Mouse (Mus musculus): Measurements from ENCODE around the gene Scnm1. TPM values are rescaled to one million over a fixed set of nuclear protein-coding genes. Genes with fewer than 3 reads are reported as not detected.
A peak's percentile ranks its signal among the peaks of the same experiment; 100 is the strongest.
"Not testable (repeated sequence)": the region's sequence is repeated elsewhere in the genome, so short reads cannot be mapped to it uniquely, and the experiment has no call there.

Scnm1 gene
- polyA plus RNA-seq, 1 experiment from 2014 or later: 73.0 TPM

GRCm38 (mm10) chr3:95142617-95143011, 8.8 kb upstream of the Scnm1 start:
- Histone ChIP-seq H3K36me3 (peaks cover 27% of the 10 kb centered on the region), H3K9ac (no peak overlapping the region), H3K27ac (replicated peaks) (no peak overlapping the region), H3K4me2 (replicated peaks) (no peak overlapping the region), H3K27me3 (no peaks in the 10 kb centered on the region), H3K4me3 (replicated peaks) (no peak overlapping the region), H3K9me3 (replicated peaks) (no peaks in the 10 kb centered on the region), H3K4me1 (no peaks in the 10 kb centered on the region)
- ATAC-seq (ENCODE audit: insufficient number of reproducible peaks, low FRiP score, low TSS enrichment, low read depth): 0 out of 2 replicates have a peak, but pooled peaks have one; percentile 52
- WGBS: 7% methylated on average over 5 of the region's 5 CpGs

GRCm38 (mm10) chr3:95141952-95142616, 8.3 kb upstream of the Scnm1 start, which contains the start of gene Tnfaip8l2:
TSS of gene Tnfaip8l2 (minus strand) at chr3:95142360.
- WGBS: 84% methylated on average over 10 of the region's 10 CpGs
- H3K4me1 ChIP-seq: no peaks in the 10 kb centered on the region
- no peak within 1 kb of the TSS for H3K4me2 ChIP-seq (replicated peaks)
- peaks cover 27% of the 10 kb centered on the region for H3K36me3 ChIP-seq
- H3K27me3 ChIP-seq: no peaks in the 10 kb centered on the region
- H3K4me3 ChIP-seq (replicated peaks): no peak within 1 kb of the TSS
- no peak for ATAC-seq (ENCODE audit: insufficient number of reproducible peaks, low FRiP score, low TSS enrichment, low read depth)
- no peaks in the 10 kb centered on the region for H3K9me3 ChIP-seq (replicated peaks)
- no peak within 1 kb of the TSS for H3K27ac ChIP-seq (replicated peaks)
- H3K9ac ChIP-seq: no peak within 1 kb of the TSS

GRCm38 (mm10) chr3:95141474-95141873, 7.7 kb upstream of the Scnm1 start:
- no peak for ATAC-seq (ENCODE audit: insufficient number of reproducible peaks, low FRiP score, low TSS enrichment, low read depth)

GRCm38 (mm10) chr3:95140795-95141194, 7.0 kb upstream of the Scnm1 start:
- Histone ChIP-seq H3K36me3 (peaks cover 27% of the 10 kb centered on the region), H3K4me3 (replicated peaks) (no peak overlapping the region), H3K4me2 (replicated peaks) (no peak overlapping the region), H3K4me1 (peaks cover 5% of the 10 kb centered on the region; the same call in 1 of the 2 replicates), H3K9ac (no peak overlapping the region), H3K9me3 (replicated peaks) (no peaks in the 10 kb centered on the region), H3K27ac (replicated peaks) (no peak overlapping the region), H3K27me3 (no peaks in the 10 kb centered on the region)
- WGBS: 91% methylated on average over 6 of the region's 6 CpGs
- no peak for ATAC-seq (ENCODE audit: insufficient number of reproducible peaks, low FRiP score, low TSS enrichment, low read depth)

More at GRCm38 (mm10) chr3:95141474-95141873, 7.7 kb upstream of the Scnm1 start:
- no peak overlapping the region for H3K27ac ChIP-seq (replicated peaks)
- no peaks in the 10 kb centered on the region for H3K9me3 ChIP-seq (replicated peaks)
- no peaks in the 10 kb centered on the region for H3K27me3 ChIP-seq
- no peak overlapping the region for H3K4me3 ChIP-seq (replicated peaks)
- no peak overlapping the region for H3K4me2 ChIP-seq (replicated peaks)
- 90% methylated on average over 9 of the region's 9 CpGs for WGBS
- peaks cover 27% of the 10 kb centered on the region for H3K36me3 ChIP-seq
- H3K9ac ChIP-seq: no peak overlapping the region
- H3K4me1 ChIP-seq: no peaks in the 10 kb centered on the region

GRCm38 (mm10) chr3:95140289-95140595, 6.4 kb upstream of the Scnm1 start:
- Histone ChIP-seq H3K36me3 (peaks cover 27% of the 10 kb centered on the region), H3K9me3 (replicated peaks) (no peaks in the 10 kb centered on the region), H3K9ac (no peak overlapping the region), H3K4me3 (replicated peaks) (no peak overlapping the region), H3K4me2 (replicated peaks) (no peak overlapping the region), H3K27me3 (no peaks in the 10 kb centered on the region), H3K27ac (replicated peaks) (no peak overlapping the region), H3K4me1 (peaks cover 10% of the 10 kb centered on the region)
- 71% methylated on average over 18 of the region's 18 CpGs for WGBS
- ATAC-seq (ENCODE audit: insufficient number of reproducible peaks, low FRiP score, low TSS enrichment, low read depth): no peak

GRCm38 (mm10) chr3:95139586-95140288, 5.9 kb upstream of the Scnm1 start:
- Histone ChIP-seq H3K9me3 (replicated peaks) (no peaks in the 10 kb centered on the region), H3K4me2 (replicated peaks) (no peak overlapping the region), H3K4me3 (replicated peaks) (no peak overlapping the region), H3K36me3 (peaks cover 27% of the 10 kb centered on the region), H3K4me1 (peaks cover 14% of the 10 kb centered on the region), H3K27ac (replicated peaks) (no peak overlapping the region), H3K9ac (no peak overlapping the region), H3K27me3 (no peaks in the 10 kb centered on the region)
- WGBS: 73% methylated on average over 25 of the region's 25 CpGs
- ATAC-seq (ENCODE audit: insufficient number of reproducible peaks, low FRiP score, low TSS enrichment, low read depth): no peak

- no peak overlapping the region for H3K27ac ChIP-seq (replicated peaks)
- H3K27me3 ChIP-seq: no peaks in the 10 kb centered on the region
- H3K4me2 ChIP-seq (replicated peaks): no peak overlapping the region
- WGBS: 88% methylated on average over 3 of the region's 3 CpGs
- peaks cover 31% of the 10 kb centered on the region for H3K36me3 ChIP-seq
- H3K4me3 ChIP-seq (replicated peaks): no peak overlapping the region
- H3K9ac ChIP-seq: no peak overlapping the region
- H3K9me3 ChIP-seq (replicated peaks): no peaks in the 10 kb centered on the region
- H3K4me1 ChIP-seq: peaks cover 19% of the 10 kb centered on the region
- no peak for ATAC-seq (ENCODE audit: insufficient number of reproducible peaks, low FRiP score, low TSS enrichment, low read depth)
Measured at GRCm38 (mm10) chr3:95136336-95136735, 2.5 kb upstream of the Scnm1 start.

GRCm38 (mm10) chr3:95135433-95136052, 1.7 kb upstream of the Scnm1 start:
- Histone ChIP-seq H3K4me2 (replicated peaks) (peak overlapping the region; percentile 56), H3K9ac (no peak overlapping the region), H3K27me3 (no peaks in the 10 kb centered on the region), H3K27ac (replicated peaks) (no peak overlapping the region; the same call in 1 of the 2 replicates), H3K9me3 (replicated peaks) (no peaks in the 10 kb centered on the region), H3K4me3 (replicated peaks) (peak overlapping the region; percentile 37), H3K36me3 (peaks cover 30% of the 10 kb centered on the region), H3K4me1 (peaks cover 19% of the 10 kb centered on the region)
- 74% methylated on average over 7 of the region's 7 CpGs for WGBS
- no peak for ATAC-seq (ENCODE audit: insufficient number of reproducible peaks, low FRiP score, low TSS enrichment, low read depth)

GRCm38 (mm10) chr3:95135023-95135422, 1.2 kb upstream of the Scnm1 start:
- H3K36me3 ChIP-seq: peaks cover 29% of the 10 kb centered on the region
- peaks cover 19% of the 10 kb centered on the region for H3K4me1 ChIP-seq
- H3K27me3 ChIP-seq: no peaks in the 10 kb centered on the region
- 19% methylated on average over 6 of the region's 6 CpGs for WGBS
- H3K27ac ChIP-seq (replicated peaks): 0 out of 2 replicates have a peak overlapping the region, but pooled peaks have one; percentile 39
- ATAC-seq (ENCODE audit: insufficient number of reproducible peaks, low FRiP score, low TSS enrichment, low read depth): no peak
- H3K9me3 ChIP-seq (replicated peaks): no peaks in the 10 kb centered on the region
- peak overlapping the region; percentile 31; the same call in 1 of the 2 replicates for H3K9ac ChIP-seq
- H3K4me2 ChIP-seq (replicated peaks): peak overlapping the region; percentile 56
- H3K4me3 ChIP-seq (replicated peaks): peak overlapping the region; percentile 37

GRCm38 (mm10) chr3:95134133-95134532, 322 bp upstream of the Scnm1 start:
- H3K4me3 ChIP-seq (replicated peaks): peak overlapping the region; percentile 56
- ATAC-seq (ENCODE audit: insufficient number of reproducible peaks, low FRiP score, low TSS enrichment, low read depth): peak; percentile 15
- H3K9ac ChIP-seq; H3K4me2 ChIP-seq (replicated peaks); H3K27me3 ChIP-seq; H3K9me3 ChIP-seq (replicated peaks); H3K27ac ChIP-seq (replicated peaks): not testable (repeated sequence)
- peaks cover 19% of the 10 kb centered on the region for H3K4me1 ChIP-seq
- peaks cover 31% of the 10 kb centered on the region for H3K36me3 ChIP-seq
- WGBS: no CpG with 5 or more reads among the region's 12 CpGs

- WGBS: 53% methylated on average over 11 of the region's 11 CpGs
- ATAC-seq (ENCODE audit: insufficient number of reproducible peaks, low FRiP score, low TSS enrichment, low read depth): no peak
Measured at GRCm38 (mm10) chr3:95133176-95133575, 635 bp downstream of the Scnm1 start.

More at GRCm38 (mm10) chr3:95133176-95133575, 635 bp downstream of the Scnm1 start:
- H3K9me3 ChIP-seq (replicated peaks): no peaks in the 10 kb centered on the region
- peak overlapping the region; percentile 81 for H3K4me2 ChIP-seq (replicated peaks)
- H3K4me1 ChIP-seq: peaks cover 19% of the 10 kb centered on the region
- peak overlapping the region; percentile 75 for H3K9ac ChIP-seq
- peak overlapping the region; percentile 73 for H3K27ac ChIP-seq (replicated peaks)
- H3K27me3 ChIP-seq: no peaks in the 10 kb centered on the region
- peak overlapping the region; percentile 56 for H3K4me3 ChIP-seq (replicated peaks)
- peaks cover 31% of the 10 kb centered on the region for H3K36me3 ChIP-seq
